Mouse (Mus musculus) testis, postnatal 10 days (tissue): ENCODE measurements at regions not wholly inside any gene's neighbourhood (a gene's known extent, or its start where the extent isn't known, plus 50 kb on each side); places are given as distances from the start of the nearest gene placed in this dataset.
A peak's percentile ranks its signal among the peaks of the same experiment; 100 is the strongest.

Source experiments
- DNase-seq: peaks from one replicate; pipeline ENCODE4 v3.0.0; 2021; ENCODE audit warnings: low spot score

GRCm38 (mm10) chr15:36380461-36381227 is 626.9 kb downstream of the Zfp706 start:
- no peak for DNase-seq

GRCm38 (mm10) chr15:36378640-36379039 is 628.9 kb downstream of the Zfp706 start:
- no peak for DNase-seq

GRCm38 (mm10) chr15:36376551-36376950 is 631.0 kb downstream of the Zfp706 start:
- no peak for DNase-seq

- DNase-seq: no peak
Observed at GRCm38 (mm10) chr15:36375549-36375885, 632.1 kb downstream of the Zfp706 start.

GRCm38 (mm10) chr15:36374732-36375548 is 632.6 kb downstream of the Zfp706 start:
- peak; percentile 77 for DNase-seq

- peak; percentile 65 for DNase-seq
Observed at GRCm38 (mm10) chr15:36373900-36374611, 633.5 kb downstream of the Zfp706 start.

- DNase-seq: peak; percentile 70
Observed at GRCm38 (mm10) chr15:36373481-36373880, 634.1 kb downstream of the Zfp706 start.

GRCm38 (mm10) chr15:36371382-36371781 is 636.2 kb downstream of the Zfp706 start:
- no peak for DNase-seq

GRCm38 (mm10) chr15:36370906-36371305 is 636.7 kb downstream of the Zfp706 start:
- no peak for DNase-seq

GRCm38 (mm10) chr15:36367296-36367695 is 640.3 kb downstream of the Zfp706 start:
- no peak for DNase-seq

- no peak for DNase-seq
Observed at GRCm38 (mm10) chr15:36364757-36365156, 642.8 kb downstream of the Zfp706 start.

- DNase-seq: no peak
Observed at GRCm38 (mm10) chr15:36364062-36364461, 643.5 kb downstream of the Zfp706 start.

GRCm38 (mm10) chr15:36362911-36363565 is 644.5 kb downstream of the Zfp706 start:
- DNase-seq: no peak

- DNase-seq: no peak
Observed at GRCm38 (mm10) chr15:36361522-36362148, 645.9 kb downstream of the Zfp706 start.

- DNase-seq: no peak
Observed at GRCm38 (mm10) chr15:36360694-36361521, 646.7 kb downstream of the Zfp706 start.

- no peak for DNase-seq
Observed at GRCm38 (mm10) chr15:36355851-36356250, 651.7 kb downstream of the Zfp706 start.

- no peak for DNase-seq
Observed at GRCm38 (mm10) chr15:36354545-36354944, 653.0 kb downstream of the Zfp706 start.

- DNase-seq: no peak
Observed at GRCm38 (mm10) chr15:36353793-36354192, 653.8 kb downstream of the Zfp706 start.

GRCm38 (mm10) chr15:36352929-36353328 is 654.6 kb downstream of the Zfp706 start:
- no peak for DNase-seq

GRCm38 (mm10) chr15:36351693-36352092 is 655.9 kb downstream of the Zfp706 start:
- no peak for DNase-seq

- no peak for DNase-seq
Observed at GRCm38 (mm10) chr15:36348348-36348747, 659.2 kb downstream of the Zfp706 start.
